Mouse (Mus musculus) midbrain, embryonic 16.5 days (tissue): Measurements from ENCODE around the gene Tln2. TPM values are rescaled to one million over a fixed set of nuclear protein-coding genes. Genes with fewer than 3 reads are reported as not detected.

ENCODE experiments used
- ATAC-seq: fragments of 200-750 bp; cut with Nextera tagmentation; 2 replicates; pipeline ENCODE4 v1.8.0; 2017; ENCODE audit warnings: moderate TSS enrichment
- H3K27ac ChIP-seq: fragments of 300-500 bp; sonication (generic); 2 replicates; pipeline ENCODE4 v1.5.1; 2014; ENCODE audit warnings: mild to moderate bottlenecking, low read length, mixed read lengths
- H3K27me3 ChIP-seq: fragments of 300-500 bp; sonication (generic); 2 replicates; pipeline ENCODE4 v1.6.1; 2014; ENCODE audit warnings: low read depth, low read length, mixed read lengths; ENCODE audit not compliant: control insufficient read depth, insufficient read depth
- H3K36me3 ChIP-seq: fragments of 300-500 bp; sonication (generic); 2 replicates; pipeline ENCODE4 v1.6.1; 2014; ENCODE audit warnings: mild to moderate bottlenecking, low read length, moderate library complexity, mixed read lengths; ENCODE audit not compliant: control insufficient read depth, insufficient read depth
- H3K4me1 ChIP-seq: fragments of 300-500 bp; sonication (generic); 2 replicates; pipeline ENCODE4 v1.6.1; 2014; ENCODE audit warnings: mild to moderate bottlenecking, low read length, mixed read lengths; ENCODE audit not compliant: control insufficient read depth, insufficient read depth
- H3K4me2 ChIP-seq: fragments of 300-500 bp; sonication (generic); 2 replicates; pipeline ENCODE4 v1.6.1; 2014; ENCODE audit warnings: mild to moderate bottlenecking, low read length, mixed read lengths
- H3K4me3 ChIP-seq: fragments of 300-500 bp; sonication (generic); 2 replicates; pipeline ENCODE4 v1.5.1; 2014; ENCODE audit warnings: low read depth, mild to moderate bottlenecking, low read length, moderate library complexity, mixed read lengths
- H3K9ac ChIP-seq: fragments of 300-500 bp; sonication (generic); 2 replicates; pipeline ENCODE4 v1.6.1; 2014; ENCODE audit warnings: low read depth, low read length, mixed read lengths
- H3K9me3 ChIP-seq: fragments of 300-500 bp; sonication (generic); replicated peaks from 2 replicates; pipeline ENCODE4 v1.6.1; 2014; ENCODE audit warnings: mild to moderate bottlenecking, low read length, mixed read lengths; ENCODE audit not compliant: control insufficient read depth, poor library complexity, severe bottlenecking
- WGBS: fragments of 180-500 bp; shearing (Covaris S2); extraction: QIAGEN DNeasy Blood & Tissue Kit; methylation state at CpG from one replicate; pipeline ENCODE4 v1.1.7; 2014; 5-methylcytosine and 5-hydroxymethylcytosine counted together
- polyA plus RNA-seq: library from polyadenylated mRNA; unstranded; fragments of >200 nt; fragmentation: Nextera tagmentation; extraction: Ambion mirVana; gene quantifications from 2 replicates; pipeline ENCODE4 v1.2.1, GENCODE M21; 2015

Tln2 gene
- polyA plus RNA-seq, 1 experiment from 2014 or later = 24.8 TPM

GRCm38 (mm10) chr9:67247365-67247950, 312.0 kb downstream of the Tln2 start:
- no peaks in the 10 kb centered on the region for H3K27me3 ChIP-seq
- no peak for ATAC-seq
- no peaks in the 10 kb centered on the region for H3K36me3 ChIP-seq
- H3K4me3 ChIP-seq = no peak overlapping the region
- H3K4me2 ChIP-seq = no peak overlapping the region
- no peaks in the 10 kb centered on the region for H3K4me1 ChIP-seq
- no peak overlapping the region for H3K9ac ChIP-seq
- no peak overlapping the region for H3K27ac ChIP-seq
- 86% methylated on average over 10 of the region's 10 CpGs for WGBS
- H3K9me3 ChIP-seq = 0 out of 2 replicates have a peak, but pooled peaks cover 2% of the 10 kb centered on the region

- H3K4me2 ChIP-seq = no peak overlapping the region
- 99% methylated on average over 2 of the region's 2 CpGs for WGBS
- H3K27ac ChIP-seq = no peak overlapping the region
- no peaks in the 10 kb centered on the region for H3K27me3 ChIP-seq
- H3K9me3 ChIP-seq = 0 out of 2 replicates have a peak, but pooled peaks cover 2% of the 10 kb centered on the region
- H3K4me1 ChIP-seq = no peaks in the 10 kb centered on the region
- peaks cover 2% of the 10 kb centered on the region for H3K36me3 ChIP-seq
- ATAC-seq = no peak
- no peak overlapping the region for H3K4me3 ChIP-seq
- H3K9ac ChIP-seq = no peak overlapping the region
These were observed 314.2 kb downstream of the Tln2 start for GRCm38 (mm10) chr9:67245265-67245664.

GRCm38 (mm10) chr9:67241683-67242082, 317.8 kb downstream of the Tln2 start:
- H3K27ac ChIP-seq = no peak overlapping the region
- 0 out of 2 replicates have a peak, but pooled peaks cover 2% of the 10 kb centered on the region for H3K9me3 ChIP-seq
- H3K27me3 ChIP-seq = no peaks in the 10 kb centered on the region
- no peak for ATAC-seq
- no peaks in the 10 kb centered on the region for H3K4me1 ChIP-seq
- 88% methylated on average over 5 of the region's 5 CpGs for WGBS
- H3K36me3 ChIP-seq = peaks cover 7% of the 10 kb centered on the region
- no peak overlapping the region for H3K9ac ChIP-seq
- H3K4me2 ChIP-seq = no peak overlapping the region
- H3K4me3 ChIP-seq = no peak overlapping the region

- H3K4me2 ChIP-seq = no peak overlapping the region
- 0 out of 2 replicates have a peak, but pooled peaks cover 2% of the 10 kb centered on the region for H3K9me3 ChIP-seq
- WGBS = 91% methylated on average over 9 of the region's 9 CpGs
These were observed 319.0 kb downstream of the Tln2 start for GRCm38 (mm10) chr9:67240456-67240855.

GRCm38 (mm10) chr9:67236987-67237386, 322.5 kb downstream of the Tln2 start:
- no peak for ATAC-seq
- 67% methylated on average over 3 of the region's 3 CpGs for WGBS
- no peaks in the 10 kb centered on the region for H3K9me3 ChIP-seq
- H3K36me3 ChIP-seq = peaks cover 7% of the 10 kb centered on the region
- H3K27me3 ChIP-seq = no peaks in the 10 kb centered on the region
- no peak overlapping the region for H3K4me3 ChIP-seq
- H3K9ac ChIP-seq = no peak overlapping the region
- no peak overlapping the region for H3K27ac ChIP-seq
- no peaks in the 10 kb centered on the region for H3K4me1 ChIP-seq
- H3K4me2 ChIP-seq = no peak overlapping the region

More at GRCm38 (mm10) chr9:67240456-67240855, 319.0 kb downstream of the Tln2 start:
- Histone ChIP-seq H3K4me1 (no peaks in the 10 kb centered on the region), H3K27ac (no peak overlapping the region), H3K27me3 (no peaks in the 10 kb centered on the region), H3K4me3 (no peak overlapping the region), H3K9ac (no peak overlapping the region), H3K36me3 (peaks cover 7% of the 10 kb centered on the region)
- no peak for ATAC-seq

- Histone ChIP-seq H3K9ac (no peak overlapping the region), H3K36me3 (peaks cover 7% of the 10 kb centered on the region), H3K9me3 (no peaks in the 10 kb centered on the region), H3K4me2 (no peak overlapping the region), H3K27ac (no peak overlapping the region), H3K27me3 (no peaks in the 10 kb centered on the region), H3K4me1 (no peaks in the 10 kb centered on the region), H3K4me3 (no peak overlapping the region)
- no peak for ATAC-seq
- 92% methylated on average over 12 of the region's 12 CpGs for WGBS
These were observed 323.9 kb downstream of the Tln2 start for GRCm38 (mm10) chr9:67235441-67236217.

- Histone ChIP-seq H3K4me3 (no peak overlapping the region), H3K4me1 (no peaks in the 10 kb centered on the region), H3K36me3 (peaks cover 11% of the 10 kb centered on the region), H3K9ac (no peak overlapping the region), H3K27ac (no peak overlapping the region), H3K4me2 (no peak overlapping the region), H3K27me3 (no peaks in the 10 kb centered on the region), H3K9me3 (no peaks in the 10 kb centered on the region)
- WGBS = 83% methylated on average over 5 of the region's 5 CpGs
- ATAC-seq = no peak
These were observed 330.5 kb downstream of the Tln2 start for GRCm38 (mm10) chr9:67229033-67229432.

GRCm38 (mm10) chr9:67220388-67220787, 339.1 kb downstream of the Tln2 start:
- 0 out of 2 replicates have a peak, but pooled peaks cover 6% of the 10 kb centered on the region for H3K36me3 ChIP-seq
- 62% methylated on average over 3 of the region's 3 CpGs for WGBS
- H3K9me3 ChIP-seq = no peaks in the 10 kb centered on the region
- no peak overlapping the region for H3K9ac ChIP-seq
- ATAC-seq = no peak
- H3K27ac ChIP-seq = no peak overlapping the region
- H3K4me1 ChIP-seq = no peaks in the 10 kb centered on the region
- H3K27me3 ChIP-seq = no peaks in the 10 kb centered on the region
- no peak overlapping the region for H3K4me2 ChIP-seq
- no peak overlapping the region for H3K4me3 ChIP-seq

- H3K9ac ChIP-seq = no peak overlapping the region
- no peaks in the 10 kb centered on the region for H3K36me3 ChIP-seq
- H3K4me3 ChIP-seq = no peak overlapping the region
- H3K27me3 ChIP-seq = no peaks in the 10 kb centered on the region
- H3K4me2 ChIP-seq = no peak overlapping the region
- H3K9me3 ChIP-seq = no peaks in the 10 kb centered on the region
- H3K4me1 ChIP-seq = no peaks in the 10 kb centered on the region
- 57% methylated on average over 9 of the region's 9 CpGs for WGBS
- no peak overlapping the region for H3K27ac ChIP-seq
- ATAC-seq = no peak
These were observed 341.5 kb downstream of the Tln2 start for GRCm38 (mm10) chr9:67218001-67218400.
